Mouse (Mus musculus) liver, embryonic 12.5 days (tissue): ENCODE results near the gene Usf2. TPM values are rescaled to one million over a fixed set of nuclear protein-coding genes. Genes with fewer than 3 reads are reported as not detected.
A peak's percentile ranks its signal among the peaks of the same experiment; 100 is the strongest.

Source experiments
- ATAC-seq: fragments of 200-750 bp; cut with Nextera tagmentation; 2 replicates; pipeline ENCODE4 v1.8.0; 2017; ENCODE audit warnings: moderate number of reproducible peaks, mild to moderate bottlenecking, moderate library complexity
- H3K27ac ChIP-seq: fragments of 300-500 bp; sonication (generic); 2 replicates; pipeline ENCODE4 v1.5.1; 2016; ENCODE audit warnings: mild to moderate bottlenecking
- H3K27me3 ChIP-seq: fragments of 300-500 bp; sonication (generic); replicated peaks from 2 replicates; pipeline ENCODE4 v1.6.1; 2016; ENCODE audit warnings: mild to moderate bottlenecking, moderate library complexity
- H3K36me3 ChIP-seq: fragments of 300-500 bp; sonication (generic); 2 replicates; pipeline ENCODE4 v1.6.1; 2016; ENCODE audit warnings: mild to moderate bottlenecking, moderate library complexity
- H3K4me1 ChIP-seq: fragments of 300-500 bp; sonication (generic); 2 replicates; pipeline ENCODE4 v1.6.1; 2016
- H3K4me2 ChIP-seq: fragments of 300-500 bp; sonication (generic); 2 replicates; pipeline ENCODE4 v1.6.1; 2016; ENCODE audit warnings: mild to moderate bottlenecking, moderate library complexity
- H3K4me3 ChIP-seq: fragments of 300-500 bp; sonication (generic); 2 replicates; pipeline ENCODE4 v1.5.1; 2016; ENCODE audit warnings: mild to moderate bottlenecking, moderate library complexity
- H3K9ac ChIP-seq: fragments of 300-500 bp; sonication (generic); 2 replicates; pipeline ENCODE4 v1.6.1; 2016; ENCODE audit warnings: mild to moderate bottlenecking, moderate library complexity
- H3K9me3 ChIP-seq: fragments of 300-500 bp; sonication (generic); replicated peaks from 2 replicates; pipeline ENCODE4 v1.6.1; 2016; ENCODE audit warnings: mild to moderate bottlenecking, moderate library complexity
- WGBS: fragments of 180-500 bp; shearing (Covaris S2); methylation state at CpG from one replicate; pipeline ENCODE4 v1.1.7; 2016; ENCODE audit not compliant: insufficient replicate concordance; 5-methylcytosine and 5-hydroxymethylcytosine counted together
- polyA plus RNA-seq: library from polyadenylated mRNA; unstranded; fragments of >200 nt; fragmentation: Nextera tagmentation; extraction: Ambion mirVana; gene quantifications from 2 replicates; pipeline ENCODE4 v1.2.1, GENCODE M21; 2016

Gene Usf2
- polyA plus RNA-seq, 1 experiment from 2014 or later, result 13.9 TPM

DNA sequence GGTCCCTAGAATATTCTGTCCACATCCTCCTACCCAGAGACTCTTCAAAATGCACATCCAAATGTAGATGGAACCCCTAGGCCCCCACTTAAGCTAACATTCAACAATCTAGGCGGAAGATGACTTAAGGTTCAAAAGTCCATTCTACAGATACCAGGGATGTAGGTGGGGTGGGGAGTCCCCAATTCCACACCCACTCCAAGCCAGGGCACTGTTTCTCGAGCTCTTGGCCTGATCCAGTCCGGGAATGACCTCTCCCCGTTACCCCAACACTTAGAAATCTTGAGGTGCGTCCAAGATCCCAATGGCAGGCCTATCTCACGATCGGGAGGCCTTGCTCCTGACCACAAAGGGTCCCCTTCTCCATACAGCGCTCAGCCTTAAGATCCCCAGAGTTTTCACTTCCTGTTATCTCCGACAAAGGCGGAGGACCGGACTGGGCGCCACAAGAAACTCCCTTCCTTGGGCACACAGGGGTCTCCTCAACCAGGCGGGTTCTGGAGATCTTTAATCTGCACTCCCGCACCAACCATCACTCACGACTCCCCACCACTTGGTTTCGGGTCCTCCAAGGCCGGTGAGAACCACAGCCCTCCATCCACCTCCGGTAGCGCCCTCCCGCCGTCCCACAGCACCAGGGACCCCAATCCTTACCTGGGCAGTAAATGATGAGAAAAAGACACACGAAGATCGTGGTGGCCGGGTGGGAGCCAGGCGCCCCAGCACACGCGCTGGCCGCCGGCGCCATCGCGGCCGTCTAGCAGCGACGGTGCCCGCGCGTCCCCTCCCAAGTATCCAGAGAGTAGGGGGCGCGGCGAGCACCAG, 16.0 kb upstream of the Usf2 start:
- Histone ChIP-seq H3K27me3 (peaks cover 24% of the 10 kb centered on the region), H3K27ac (peak overlapping the region; percentile 25; the same call in 1 of the 2 replicates), H3K36me3 (no peaks in the 10 kb centered on the region), H3K4me2 (peak overlapping the region; percentile 65), H3K9me3 (no peaks in the 10 kb centered on the region), H3K9ac (peak overlapping the region; percentile 52), H3K4me3 (peak overlapping the region; percentile 52), H3K4me1 (peaks cover 12% of the 10 kb centered on the region)
- WGBS, result 9% methylated on average over 41 of the region's 41 CpGs
- ATAC-seq, result peak; percentile 6; the same call in 1 of the 2 replicates

DNA sequence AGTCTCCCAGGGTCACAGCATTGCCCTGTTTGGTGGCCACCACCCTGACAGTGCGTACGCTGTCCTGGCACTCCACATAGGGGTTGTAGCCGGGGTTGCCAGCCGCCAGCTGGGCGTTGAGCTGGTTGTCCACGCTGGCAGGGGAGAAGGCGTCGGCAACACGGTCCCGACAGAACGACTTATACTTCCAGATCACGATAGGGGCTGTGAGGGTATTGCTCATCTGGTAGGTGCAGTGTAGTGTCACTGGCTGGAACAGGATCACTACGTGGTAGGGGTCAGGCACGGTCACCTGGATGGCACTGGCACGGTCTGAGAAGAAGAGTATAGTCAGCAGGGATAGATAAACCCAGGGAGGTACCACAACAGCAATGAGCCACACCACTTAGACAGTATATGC, 15.3 kb upstream of the Usf2 start:
- ATAC-seq, result no peak
- Histone ChIP-seq H3K9me3 (no peaks in the 10 kb centered on the region), H3K27me3 (peaks cover 24% of the 10 kb centered on the region), H3K4me1 (peaks cover 12% of the 10 kb centered on the region), H3K9ac (no peak overlapping the region), H3K4me2 (peak overlapping the region; percentile 65; the same call in 1 of the 2 replicates), H3K36me3 (no peaks in the 10 kb centered on the region), H3K4me3 (0 out of 2 replicates have a peak overlapping the region, but pooled peaks have one; percentile 52), H3K27ac (no peak overlapping the region)
- 80% methylated on average over 15 of the region's 15 CpGs for WGBS

DNA sequence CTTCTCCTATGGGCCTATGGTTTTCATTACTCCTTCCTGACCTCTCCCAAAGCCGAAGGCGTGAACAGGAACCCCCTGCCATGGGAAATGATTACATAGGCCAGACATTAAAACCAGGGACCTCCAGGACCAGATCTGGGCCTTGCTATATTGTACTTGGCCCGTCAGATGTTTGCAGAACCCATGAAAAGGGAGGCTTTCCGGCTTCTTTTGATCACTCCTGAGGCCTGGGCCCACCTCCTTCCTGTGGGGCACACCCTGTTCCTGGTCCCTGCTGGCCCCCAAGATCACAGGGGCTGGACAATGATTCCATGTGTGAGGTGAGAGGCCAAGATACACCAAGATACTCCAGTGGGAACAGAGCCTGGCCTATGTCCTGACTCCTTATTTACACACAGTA, 12.6 kb upstream of the Usf2 start:
- WGBS, result 69% methylated on average over 4 of the region's 4 CpGs
- no peak for ATAC-seq
- no peak overlapping the region for H3K4me2 ChIP-seq
- H3K27ac ChIP-seq, result no peak overlapping the region
- H3K27me3 ChIP-seq, result peaks cover 24% of the 10 kb centered on the region
- H3K9me3 ChIP-seq, result no peaks in the 10 kb centered on the region
- H3K4me1 ChIP-seq, result peaks cover 15% of the 10 kb centered on the region
- no peaks in the 10 kb centered on the region for H3K36me3 ChIP-seq
- no peak overlapping the region for H3K9ac ChIP-seq
- no peak overlapping the region for H3K4me3 ChIP-seq

DNA sequence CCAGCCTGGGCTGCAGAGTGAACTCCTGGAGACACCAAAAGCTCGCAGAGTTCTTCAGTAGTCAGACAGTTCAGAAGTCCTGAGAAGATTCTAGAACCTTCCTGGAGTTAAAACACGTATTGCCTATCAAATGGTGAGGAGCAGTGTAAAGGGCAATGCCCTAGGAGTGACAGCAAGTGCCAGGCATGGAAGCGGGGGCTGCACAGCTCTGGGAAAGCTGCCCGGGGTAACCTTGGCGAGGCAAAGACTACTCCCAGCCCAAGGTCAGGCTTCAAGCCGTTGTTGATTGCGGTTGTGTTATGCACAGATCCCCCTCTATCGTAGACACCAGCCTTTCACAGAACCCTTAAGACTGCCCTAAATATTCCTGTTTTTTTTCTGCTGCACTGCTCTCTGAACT, 12.0 kb upstream of the Usf2 start:
- H3K27ac ChIP-seq, result no peak overlapping the region
- no peaks in the 10 kb centered on the region for H3K9me3 ChIP-seq
- H3K4me2 ChIP-seq, result no peak overlapping the region
- no peak for ATAC-seq
- no peak overlapping the region for H3K4me3 ChIP-seq
- no peaks in the 10 kb centered on the region for H3K36me3 ChIP-seq
- peaks cover 20% of the 10 kb centered on the region for H3K4me1 ChIP-seq
- WGBS, result 76% methylated on average over 8 of the region's 8 CpGs
- no peak overlapping the region for H3K9ac ChIP-seq
- H3K27me3 ChIP-seq, result peaks cover 23% of the 10 kb centered on the region

DNA sequence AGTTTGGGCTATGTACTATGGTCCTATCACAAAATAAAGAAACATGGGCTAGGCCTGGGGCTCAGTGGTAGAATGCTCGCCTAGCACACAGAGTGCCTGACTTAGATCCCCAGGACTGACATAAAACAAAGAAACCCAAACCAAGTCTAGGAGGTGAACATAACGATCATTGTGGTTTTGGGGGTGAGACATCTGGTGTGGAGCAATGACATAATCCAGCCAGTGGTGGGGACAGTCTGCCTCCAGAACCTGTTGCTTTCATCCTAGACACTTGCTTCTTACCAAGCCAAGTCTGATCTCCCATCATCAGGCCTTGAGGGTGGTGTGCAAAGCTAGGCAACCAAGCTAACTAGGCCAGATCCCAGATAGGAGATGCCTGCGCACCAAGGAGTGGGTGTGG, 10.1 kb upstream of the Usf2 start:
- Histone ChIP-seq H3K9ac (no peak overlapping the region), H3K4me2 (no peak overlapping the region), H3K27me3 (peaks cover 3% of the 10 kb centered on the region), H3K4me1 (peaks cover 14% of the 10 kb centered on the region), H3K4me3 (no peak overlapping the region), H3K9me3 (no peaks in the 10 kb centered on the region), H3K36me3 (peaks cover 6% of the 10 kb centered on the region), H3K27ac (no peak overlapping the region)
- WGBS, result 60% methylated on average over 3 of the region's 3 CpGs
- no peak for ATAC-seq

DNA sequence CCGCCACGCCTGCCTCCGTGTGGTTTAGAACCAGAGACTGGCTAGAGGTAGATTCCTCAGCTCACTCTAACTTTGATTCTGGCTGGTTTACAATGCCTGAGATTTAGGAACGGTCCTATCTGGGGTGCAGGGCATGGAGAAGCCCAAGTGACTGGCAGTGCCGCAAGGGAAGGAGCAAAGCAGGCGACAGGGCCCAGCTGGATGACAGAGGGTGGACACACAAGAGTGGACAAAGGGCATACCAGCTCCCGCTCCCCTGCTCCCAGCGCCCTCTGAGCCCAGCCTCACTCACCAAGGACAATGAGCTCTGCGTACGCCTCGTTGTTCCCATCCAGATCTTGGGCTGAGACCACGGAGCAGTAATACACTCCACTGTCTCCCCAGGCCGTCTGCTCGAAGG, 9.1 kb upstream of the Usf2 start:
- H3K9me3 ChIP-seq, result no peaks in the 10 kb centered on the region
- WGBS, result 80% methylated on average over 14 of the region's 14 CpGs
- ATAC-seq, result no peak

DNA sequence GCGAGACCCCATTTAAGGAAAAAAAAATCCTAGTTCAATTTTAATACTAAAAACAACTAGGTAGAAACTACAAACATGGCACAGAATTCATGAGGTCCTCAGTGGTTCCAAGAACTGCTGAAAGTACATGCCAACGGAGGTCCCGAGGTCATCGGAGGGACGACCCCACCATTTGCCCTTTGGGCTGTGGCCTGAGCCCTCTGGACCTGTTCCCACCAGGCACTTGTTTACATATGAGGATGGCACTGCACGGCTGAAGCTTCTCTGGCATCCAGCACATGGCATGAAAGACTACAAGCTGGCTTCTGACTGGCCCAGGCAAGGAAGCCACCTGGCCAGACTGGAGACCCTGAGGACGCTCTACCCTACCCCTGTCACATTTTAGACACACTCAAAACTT, 7.8 kb upstream of the Usf2 start:
- H3K4me3 ChIP-seq, result no peak overlapping the region
- H3K36me3 ChIP-seq, result peaks cover 10% of the 10 kb centered on the region
- WGBS, result 81% methylated on average over 7 of the region's 7 CpGs
- no peaks in the 10 kb centered on the region for H3K9me3 ChIP-seq
- no peaks in the 10 kb centered on the region for H3K27me3 ChIP-seq
- H3K4me2 ChIP-seq, result no peak overlapping the region
- H3K27ac ChIP-seq, result no peak overlapping the region
- no peak for ATAC-seq
- H3K4me1 ChIP-seq, result peaks cover 14% of the 10 kb centered on the region
- no peak overlapping the region for H3K9ac ChIP-seq

More for the DNA sequence above, 9.1 kb upstream of the Usf2 start:
- Histone ChIP-seq H3K27ac (no peak overlapping the region), H3K9ac (no peak overlapping the region), H3K4me3 (no peak overlapping the region), H3K4me1 (peaks cover 14% of the 10 kb centered on the region), H3K27me3 (no peaks in the 10 kb centered on the region), H3K36me3 (peaks cover 6% of the 10 kb centered on the region), H3K4me2 (no peak overlapping the region)

DNA sequence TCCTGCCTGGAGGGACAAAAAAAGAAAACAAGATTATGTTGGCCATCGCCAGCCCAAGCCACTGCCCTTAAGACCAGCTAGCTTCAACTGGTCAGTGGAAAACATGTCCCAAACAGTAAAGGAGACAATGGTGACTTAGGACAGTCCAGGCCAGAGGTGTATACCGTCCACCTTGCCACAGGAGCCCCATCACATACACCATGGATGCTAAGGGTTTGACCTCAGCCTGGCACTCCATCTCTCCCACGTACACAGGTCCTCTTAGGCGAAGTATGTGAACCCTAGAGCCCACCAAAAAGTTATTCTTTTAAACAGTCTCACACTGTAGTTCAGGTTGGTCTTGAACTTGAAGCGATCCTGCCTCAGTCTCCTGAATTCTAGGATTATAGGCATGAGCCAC, 6.3 kb upstream of the Usf2 start:
- no peak overlapping the region for H3K4me3 ChIP-seq
- peaks cover 22% of the 10 kb centered on the region for H3K36me3 ChIP-seq
- 70% methylated on average over 5 of the region's 5 CpGs for WGBS
- no peak overlapping the region for H3K4me2 ChIP-seq
- H3K4me1 ChIP-seq, result peaks cover 22% of the 10 kb centered on the region
- ATAC-seq, result no peak
- H3K27ac ChIP-seq, result no peak overlapping the region
- no peaks in the 10 kb centered on the region for H3K9me3 ChIP-seq
- H3K27me3 ChIP-seq, result no peaks in the 10 kb centered on the region
- H3K9ac ChIP-seq, result no peak overlapping the region

DNA sequence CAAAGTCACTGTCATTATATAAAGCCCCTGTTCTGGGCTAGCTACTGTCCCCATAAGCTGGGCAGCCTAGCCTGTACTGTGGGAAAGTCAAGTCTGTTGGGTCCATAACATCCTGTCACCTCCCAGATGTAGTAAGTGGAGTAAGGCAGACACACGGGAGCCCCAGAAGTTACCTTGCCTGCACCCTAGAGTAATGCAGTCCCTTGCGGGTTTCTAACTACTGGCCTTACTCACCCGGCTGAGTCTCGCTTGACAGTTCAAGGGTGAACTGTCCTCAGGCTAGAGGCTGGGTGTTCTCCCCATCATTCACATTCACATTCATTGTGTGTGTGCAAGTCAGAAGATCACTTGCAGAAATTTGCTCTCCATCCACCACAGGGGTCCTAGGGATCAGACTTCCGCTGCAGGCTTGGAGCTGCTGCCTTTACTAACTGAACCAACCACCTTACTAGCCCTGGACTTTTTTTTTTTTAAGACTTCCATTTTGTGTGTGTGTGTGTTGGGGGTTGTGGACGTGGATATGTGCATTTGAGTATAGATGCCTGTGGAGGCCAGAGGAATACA, 3.3 kb upstream of the Usf2 start:
- WGBS, result 80% methylated on average over 6 of the region's 6 CpGs
- H3K4me2 ChIP-seq, result no peak overlapping the region
- no peaks in the 10 kb centered on the region for H3K27me3 ChIP-seq
- ATAC-seq, result no peak
- H3K9ac ChIP-seq, result no peak overlapping the region
- no peak overlapping the region for H3K4me3 ChIP-seq
- no peak overlapping the region for H3K27ac ChIP-seq
- no peaks in the 10 kb centered on the region for H3K9me3 ChIP-seq
- peaks cover 30% of the 10 kb centered on the region for H3K36me3 ChIP-seq
- peaks cover 35% of the 10 kb centered on the region for H3K4me1 ChIP-seq

DNA sequence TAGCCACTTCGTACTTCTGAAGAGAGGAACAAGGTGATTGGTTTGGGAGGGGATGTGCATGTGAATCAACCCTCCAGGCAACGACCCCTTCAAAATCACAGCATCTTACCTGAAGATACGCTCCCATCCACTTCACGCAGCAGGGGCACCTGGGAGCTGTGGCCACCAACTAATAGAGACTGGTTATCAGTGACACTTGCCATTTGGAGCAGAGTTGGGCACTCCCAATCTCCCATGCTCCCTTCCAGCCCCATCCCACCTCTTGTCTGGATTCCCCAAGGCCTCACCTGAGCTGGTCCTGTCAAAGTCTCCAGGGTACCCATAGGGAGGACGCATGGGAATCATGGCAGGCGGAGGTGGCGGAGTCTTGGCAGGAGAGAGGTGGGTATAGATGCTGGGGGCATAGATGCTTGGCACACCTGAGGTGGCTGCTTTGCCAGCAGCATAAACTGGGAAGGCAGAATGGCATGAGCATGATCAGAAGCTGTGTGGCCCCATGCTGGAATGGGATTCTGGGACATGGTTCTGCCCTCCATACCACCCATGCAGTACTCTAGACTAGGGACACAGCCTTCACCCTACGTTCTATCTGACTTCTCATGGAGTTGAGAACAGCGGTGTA, 2.4 kb upstream of the Usf2 start:
- WGBS, result 84% methylated on average over 9 of the region's 9 CpGs
- Histone ChIP-seq H3K9ac (no peak overlapping the region), H3K4me2 (no peak overlapping the region), H3K27ac (no peak overlapping the region), H3K27me3 (no peaks in the 10 kb centered on the region), H3K4me3 (no peak overlapping the region), H3K36me3 (peaks cover 39% of the 10 kb centered on the region), H3K9me3 (no peaks in the 10 kb centered on the region), H3K4me1 (peaks cover 38% of the 10 kb centered on the region)
- no peak for ATAC-seq

DNA sequence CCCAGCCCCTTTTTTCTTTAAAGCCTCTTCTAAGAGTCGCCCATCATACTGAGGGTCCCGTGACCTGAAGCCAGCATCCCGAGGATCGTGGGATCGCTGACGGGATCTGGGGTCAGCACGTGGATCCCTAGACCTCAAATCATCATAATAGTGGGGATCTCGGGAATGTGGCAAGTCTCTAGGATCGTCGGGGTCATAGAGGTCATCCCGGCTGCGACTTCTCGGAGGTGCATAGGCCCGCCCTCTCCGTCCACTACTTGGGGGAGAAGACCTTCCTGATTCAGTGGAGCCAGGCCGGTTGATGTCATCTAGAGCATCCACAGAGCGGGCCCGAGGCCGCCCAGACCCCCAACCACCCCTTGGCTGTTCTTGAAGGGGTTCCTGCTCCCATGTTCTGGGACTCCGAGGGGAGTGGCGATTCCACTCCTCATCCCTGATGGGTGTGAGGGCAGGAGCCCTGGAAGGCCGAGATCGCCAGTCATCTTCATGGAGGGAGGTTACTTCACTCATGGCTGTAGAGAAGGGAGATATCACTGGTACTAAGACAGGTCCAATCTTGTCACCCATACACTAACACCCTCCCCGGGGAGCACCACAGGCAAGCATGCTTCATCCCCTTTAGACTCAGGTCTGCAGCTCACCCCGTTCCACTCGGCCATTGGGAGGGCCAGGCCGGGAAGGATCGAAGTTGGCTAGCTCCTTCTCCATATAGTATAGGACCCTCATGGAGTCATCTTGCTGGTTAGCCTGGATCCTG, 1.7 kb upstream of the Usf2 start:
- peaks cover 46% of the 10 kb centered on the region for H3K36me3 ChIP-seq
- H3K27ac ChIP-seq, result peak overlapping the region; percentile 95
- H3K27me3 ChIP-seq, result no peaks in the 10 kb centered on the region
- peaks cover 38% of the 10 kb centered on the region for H3K4me1 ChIP-seq
- ATAC-seq, result no peak
- H3K9ac ChIP-seq, result peak overlapping the region; percentile 100
- peak overlapping the region; percentile 99 for H3K4me3 ChIP-seq
- H3K4me2 ChIP-seq, result peak overlapping the region; percentile 96
- no peaks in the 10 kb centered on the region for H3K9me3 ChIP-seq
- WGBS, result 80% methylated on average over 28 of the region's 28 CpGs
